Mouse (Mus musculus) hindbrain, embryonic 15.5 days (tissue): ENCODE data around the gene G3bp2. TPM values are rescaled to one million over a fixed set of nuclear protein-coding genes. Genes with fewer than 3 reads are reported as not detected.
A peak's percentile ranks its signal among the peaks of the same experiment; 100 is the strongest.
"Not testable (repeated sequence)": the region's sequence is repeated elsewhere in the genome, so short reads cannot be mapped to it uniquely, and the experiment has no call there.

Source experiments
- ATAC-seq: fragments of 200-750 bp; cut with Nextera tagmentation; 2 replicates; pipeline ENCODE4 v1.8.0; 2017; ENCODE audit warnings: low read depth, moderate number of reproducible peaks, moderate TSS enrichment; ENCODE audit not compliant: low FRiP score
- H3K27ac ChIP-seq: fragments of 300-500 bp; sonication (generic); replicated peaks from 2 replicates; pipeline ENCODE4 v1.5.1; 2015; ENCODE audit warnings: mild to moderate bottlenecking, inconsistent platforms
- H3K27me3 ChIP-seq: fragments of 300-500 bp; sonication (generic); 2 replicates; pipeline ENCODE4 v1.6.1; 2015; ENCODE audit warnings: control low read depth, inconsistent platforms
- H3K36me3 ChIP-seq: fragments of 300-500 bp; sonication (generic); 2 replicates; pipeline ENCODE4 v1.6.1; 2015; ENCODE audit warnings: control low read depth, inconsistent platforms
- H3K4me1 ChIP-seq: fragments of 300-500 bp; sonication (generic); replicated peaks from 2 replicates; pipeline ENCODE4 v1.6.1; 2015; ENCODE audit warnings: control low read depth, inconsistent platforms
- H3K4me2 ChIP-seq: fragments of 300-500 bp; sonication (generic); 2 replicates; pipeline ENCODE4 v1.6.1; 2015; ENCODE audit warnings: moderate library complexity, mild to moderate bottlenecking, inconsistent platforms
- H3K4me3 ChIP-seq: fragments of 300-500 bp; sonication (generic); 2 replicates; pipeline ENCODE4 v1.5.1; 2015; ENCODE audit warnings: mild to moderate bottlenecking, inconsistent platforms
- H3K9ac ChIP-seq: fragments of 300-500 bp; sonication (generic); 2 replicates; pipeline ENCODE4 v1.6.1; 2015; ENCODE audit warnings: inconsistent platforms
- H3K9me3 ChIP-seq: fragments of 300-500 bp; sonication (generic); 2 replicates; pipeline ENCODE4 v1.6.1; 2016; ENCODE audit warnings: control low read depth, inconsistent platforms
- WGBS: fragments of 180-500 bp; shearing (Covaris S2); methylation state at CpG from one replicate; pipeline ENCODE4 v1.1.7; 2015; 5-methylcytosine and 5-hydroxymethylcytosine counted together
- polyA plus RNA-seq: library from polyadenylated mRNA; unstranded; fragments of >200 nt; fragmentation: Nextera tagmentation; extraction: Ambion mirVana; gene quantifications from 2 replicates; pipeline ENCODE4 v1.2.1, GENCODE M21; 2015

G3bp2 gene
- 325 and 337 TPM in 2 replicates for polyA plus RNA-seq

GRCm38 (mm10) chr5:92083417-92084038 is at the start of gene G3bp2:
Gene G3bp2 (minus strand): TSS chr5:92083719.
- H3K36me3 ChIP-seq = no peaks in the 10 kb centered on the region
- H3K4me1 ChIP-seq = peaks cover 37% of the 10 kb centered on the region
- peak; percentile 99 for ATAC-seq
- H3K27me3 ChIP-seq = no peaks in the 10 kb centered on the region
- peak within 1 kb of the TSS; percentile 98 for H3K27ac ChIP-seq
- under 1% methylated on average over 63 of the region's 65 CpGs for WGBS
- H3K9ac ChIP-seq = peak within 1 kb of the TSS; percentile 99
- H3K4me3 ChIP-seq = peak within 1 kb of the TSS; percentile 99
- H3K4me2 ChIP-seq = peak within 1 kb of the TSS; percentile 61
- H3K9me3 ChIP-seq = no peaks in the 10 kb centered on the region

- not testable (repeated sequence) for H3K36me3 ChIP-seq, H3K4me2 ChIP-seq, H3K4me3 ChIP-seq, ATAC-seq, H3K9me3 ChIP-seq, H3K9ac ChIP-seq, H3K27ac ChIP-seq, H3K27me3 ChIP-seq
- 77% methylated on average over 4 of the region's 4 CpGs for WGBS
- H3K4me1 ChIP-seq = peaks cover 17% of the 10 kb centered on the region
Observed at GRCm38 (mm10) chr5:92133006-92133405, 49.5 kb upstream of the G3bp2 start.

DNA sequence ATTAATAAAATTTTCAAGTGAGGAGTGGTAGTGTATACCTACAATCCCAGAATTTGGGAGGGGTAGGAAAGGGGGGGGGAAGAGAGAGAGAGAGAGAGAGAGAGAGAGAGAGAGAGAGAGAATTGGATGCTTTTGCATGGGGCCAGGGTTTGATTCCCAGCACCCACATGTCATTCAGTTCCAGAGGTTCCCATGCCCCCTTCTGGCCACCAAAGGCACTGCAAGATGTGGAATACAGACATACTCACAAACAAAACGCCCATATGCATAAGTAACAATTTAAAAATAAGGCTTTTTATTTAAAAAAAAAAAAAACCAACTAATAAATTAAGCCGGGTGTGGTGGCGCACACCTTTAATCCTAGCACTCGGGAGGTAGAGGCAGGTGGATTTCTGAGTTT is 48.6 kb upstream of the G3bp2 start:
- Histone ChIP-seq H3K27me3 (no peaks in the 10 kb centered on the region), H3K36me3 (no peaks in the 10 kb centered on the region), H3K4me3 (no peak overlapping the region), H3K4me1 (peaks cover 17% of the 10 kb centered on the region), H3K4me2 (no peak overlapping the region), H3K9ac (no peak overlapping the region), H3K9me3 (no peaks in the 10 kb centered on the region), H3K27ac (no peak overlapping the region)
- 94% methylated on average over 4 of the region's 4 CpGs for WGBS
- no peak for ATAC-seq

DNA sequence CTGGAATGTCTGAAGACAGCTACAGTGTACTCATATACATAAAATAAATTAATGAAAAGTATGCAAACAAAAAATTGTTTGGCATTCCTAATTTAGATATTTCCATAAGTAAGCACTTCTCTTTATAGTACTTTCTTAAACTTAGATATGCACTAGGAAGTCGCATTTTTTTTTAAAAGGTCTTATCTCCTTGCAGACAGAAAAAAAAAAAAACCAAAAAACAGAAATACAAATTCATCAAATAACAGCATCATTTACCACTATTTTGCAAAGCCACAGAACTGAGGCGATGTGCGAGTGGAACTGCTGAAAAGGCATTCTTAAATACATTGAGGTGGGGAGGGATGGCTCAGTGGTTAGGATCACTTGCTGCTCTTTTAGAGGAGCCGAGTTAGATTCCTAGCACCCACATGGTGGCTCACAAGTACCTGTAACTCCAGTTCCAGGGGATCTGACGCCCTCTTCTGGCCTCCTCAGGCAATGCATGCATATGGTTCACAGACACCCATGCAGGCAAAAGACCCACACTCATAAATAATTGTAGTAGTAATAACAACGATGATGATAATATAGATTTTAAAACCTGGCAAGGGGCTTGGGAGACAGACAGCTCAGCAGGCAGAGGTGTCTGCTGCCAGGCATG is 46.6 kb upstream of the G3bp2 start:
- Histone ChIP-seq H3K27me3 (no peaks in the 10 kb centered on the region), H3K9ac (no peak overlapping the region), H3K9me3 (no peaks in the 10 kb centered on the region), H3K4me1 (no peaks in the 10 kb centered on the region), H3K27ac (no peak overlapping the region), H3K4me3 (no peak overlapping the region), H3K36me3 (no peaks in the 10 kb centered on the region), H3K4me2 (no peak overlapping the region)
- ATAC-seq = no peak
- WGBS = 92% methylated on average over 6 of the region's 6 CpGs

DNA sequence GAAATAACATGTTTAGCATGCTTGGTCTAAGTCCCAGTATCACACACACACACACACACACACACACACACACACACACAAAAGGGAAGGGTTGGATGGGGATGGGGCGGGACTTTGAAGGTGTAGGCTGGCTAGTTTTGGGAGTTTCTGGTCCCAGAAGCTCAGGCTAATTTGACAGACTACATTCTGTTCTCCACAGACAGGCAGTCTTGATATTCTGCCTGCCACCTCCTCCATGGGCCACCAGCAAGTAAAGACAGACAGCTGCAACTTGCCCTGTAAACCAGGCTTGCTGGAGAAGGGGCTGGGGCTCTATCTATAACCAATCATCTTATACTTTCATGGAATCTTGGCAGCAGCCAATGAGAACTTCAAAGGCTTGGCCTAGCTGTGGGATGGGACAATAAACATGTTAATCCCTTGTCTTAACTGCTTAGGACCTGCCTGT is 45.8 kb upstream of the G3bp2 start:
- WGBS = 90% methylated on average over 1 of the region's 1 CpGs
- Histone ChIP-seq H3K36me3 (0 out of 2 replicates have a peak, but pooled peaks cover 2% of the 10 kb centered on the region), H3K9ac (no peak overlapping the region), H3K27me3 (no peaks in the 10 kb centered on the region), H3K4me3 (no peak overlapping the region), H3K27ac (no peak overlapping the region), H3K4me1 (no peaks in the 10 kb centered on the region), H3K4me2 (no peak overlapping the region), H3K9me3 (no peaks in the 10 kb centered on the region)
- no peak for ATAC-seq

DNA sequence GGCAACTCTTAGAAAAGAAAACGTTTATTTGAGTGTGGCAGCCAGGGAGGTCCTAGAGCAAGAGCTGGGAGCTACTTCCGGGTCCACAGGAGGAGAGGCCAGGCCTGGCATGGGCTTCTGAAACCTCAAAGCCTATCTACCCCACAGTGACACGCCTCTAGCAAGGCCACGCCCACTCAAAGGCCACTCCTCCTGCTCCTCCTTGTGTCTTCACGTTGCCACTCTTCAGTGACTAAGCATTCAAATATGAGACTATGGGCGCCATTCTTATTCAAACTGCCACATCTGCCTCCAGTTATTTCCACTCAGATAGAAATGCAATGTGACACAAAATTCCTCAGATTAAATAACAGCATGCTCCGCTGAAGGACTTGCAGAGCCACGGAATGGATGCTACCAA is 45.1 kb upstream of the G3bp2 start:
- Histone ChIP-seq H3K4me1 (no peaks in the 10 kb centered on the region), H3K9ac (no peak overlapping the region), H3K4me2 (no peak overlapping the region), H3K9me3 (no peaks in the 10 kb centered on the region), H3K4me3 (no peak overlapping the region), H3K27me3 (no peaks in the 10 kb centered on the region), H3K36me3 (0 out of 2 replicates have a peak, but pooled peaks cover 2% of the 10 kb centered on the region), H3K27ac (0 out of 2 replicates have a peak overlapping the region, but pooled peaks have one; percentile 15)
- 19% methylated on average over 8 of the region's 8 CpGs for WGBS
- no peak for ATAC-seq

- 91% methylated on average over 10 of the region's 10 CpGs for WGBS
- no peak for ATAC-seq
- 0 out of 2 replicates have a peak, but pooled peaks cover 2% of the 10 kb centered on the region for H3K36me3 ChIP-seq
- no peaks in the 10 kb centered on the region for H3K9me3 ChIP-seq
- H3K9ac ChIP-seq = no peak overlapping the region
- no peak overlapping the region for H3K4me2 ChIP-seq
- no peak overlapping the region for H3K27ac ChIP-seq
- H3K27me3 ChIP-seq = no peaks in the 10 kb centered on the region
- no peak overlapping the region for H3K4me3 ChIP-seq
- H3K4me1 ChIP-seq = no peaks in the 10 kb centered on the region
Observed at GRCm38 (mm10) chr5:92127751-92128150, 44.2 kb upstream of the G3bp2 start.

DNA sequence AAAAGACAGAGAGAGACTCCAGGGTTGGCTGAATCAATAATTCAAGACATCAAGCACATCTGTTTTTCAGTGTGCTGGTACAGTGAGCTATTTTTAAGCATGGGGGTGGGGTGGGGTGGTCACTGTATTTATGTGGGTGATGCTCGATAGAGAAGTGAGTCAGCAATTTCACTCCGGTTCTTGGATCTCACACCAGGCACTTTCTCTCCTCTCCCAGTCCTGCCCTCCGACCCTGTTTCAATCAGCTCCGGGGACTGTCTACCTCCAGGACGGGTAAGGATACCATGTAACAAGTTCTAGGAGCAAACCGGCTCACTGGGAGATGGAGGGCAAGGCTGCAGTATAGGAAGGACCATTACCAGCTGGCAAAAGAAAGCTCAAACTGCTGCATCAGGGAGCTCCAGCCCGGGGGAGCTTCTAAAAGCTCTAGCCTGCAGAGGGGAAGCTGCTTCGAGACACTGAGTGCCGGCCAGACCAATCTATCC is 43.7 kb upstream of the G3bp2 start:
- H3K4me1 ChIP-seq = no peaks in the 10 kb centered on the region
- no peak overlapping the region for H3K9ac ChIP-seq
- H3K4me3 ChIP-seq = no peak overlapping the region
- no peaks in the 10 kb centered on the region for H3K9me3 ChIP-seq
- 72% methylated on average over 9 of the region's 9 CpGs for WGBS
- H3K27ac ChIP-seq = no peak overlapping the region
- H3K4me2 ChIP-seq = no peak overlapping the region
- ATAC-seq = 0 out of 2 replicates have a peak, but pooled peaks have one; percentile 23
- 0 out of 2 replicates have a peak, but pooled peaks cover 2% of the 10 kb centered on the region for H3K36me3 ChIP-seq
- no peaks in the 10 kb centered on the region for H3K27me3 ChIP-seq

- no peaks in the 10 kb centered on the region for H3K9me3 ChIP-seq
- no peak overlapping the region for H3K4me3 ChIP-seq
- no peak overlapping the region for H3K9ac ChIP-seq
- no peak overlapping the region for H3K27ac ChIP-seq
- WGBS = 77% methylated on average over 3 of the region's 3 CpGs
- ATAC-seq = no peak
- no peaks in the 10 kb centered on the region for H3K27me3 ChIP-seq
- 0 out of 2 replicates have a peak, but pooled peaks cover 2% of the 10 kb centered on the region for H3K36me3 ChIP-seq
- no peak overlapping the region for H3K4me2 ChIP-seq
- H3K4me1 ChIP-seq = no peaks in the 10 kb centered on the region
Observed at GRCm38 (mm10) chr5:92125446-92125845, 41.9 kb upstream of the G3bp2 start.

DNA sequence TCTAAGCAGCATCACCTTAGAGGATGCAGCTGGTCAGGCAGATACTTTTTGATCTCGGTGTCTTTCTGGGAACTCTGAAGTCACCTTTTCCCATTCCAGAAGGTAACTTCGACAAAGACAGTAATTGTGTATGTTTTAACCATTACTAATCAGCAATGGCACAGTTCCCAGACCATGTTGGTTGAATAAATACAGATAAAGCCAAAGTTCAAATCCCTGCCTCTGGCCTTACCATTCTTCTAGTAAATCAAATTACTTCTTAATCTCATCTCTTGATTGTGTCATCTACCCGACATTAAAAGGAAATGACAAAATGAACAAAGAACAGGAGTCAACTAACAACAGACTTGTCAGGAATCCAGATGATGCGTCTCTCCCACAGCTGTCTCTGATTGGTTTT is 38.1 kb upstream of the G3bp2 start:
- no peaks in the 10 kb centered on the region for H3K9me3 ChIP-seq
- no peak overlapping the region for H3K9ac ChIP-seq
- H3K36me3 ChIP-seq = 0 out of 2 replicates have a peak, but pooled peaks cover 2% of the 10 kb centered on the region
- H3K4me1 ChIP-seq = no peaks in the 10 kb centered on the region
- WGBS = 81% methylated on average over 4 of the region's 4 CpGs
- H3K27ac ChIP-seq = no peak overlapping the region
- ATAC-seq = no peak
- H3K4me2 ChIP-seq = no peak overlapping the region
- no peaks in the 10 kb centered on the region for H3K27me3 ChIP-seq
- H3K4me3 ChIP-seq = no peak overlapping the region

DNA sequence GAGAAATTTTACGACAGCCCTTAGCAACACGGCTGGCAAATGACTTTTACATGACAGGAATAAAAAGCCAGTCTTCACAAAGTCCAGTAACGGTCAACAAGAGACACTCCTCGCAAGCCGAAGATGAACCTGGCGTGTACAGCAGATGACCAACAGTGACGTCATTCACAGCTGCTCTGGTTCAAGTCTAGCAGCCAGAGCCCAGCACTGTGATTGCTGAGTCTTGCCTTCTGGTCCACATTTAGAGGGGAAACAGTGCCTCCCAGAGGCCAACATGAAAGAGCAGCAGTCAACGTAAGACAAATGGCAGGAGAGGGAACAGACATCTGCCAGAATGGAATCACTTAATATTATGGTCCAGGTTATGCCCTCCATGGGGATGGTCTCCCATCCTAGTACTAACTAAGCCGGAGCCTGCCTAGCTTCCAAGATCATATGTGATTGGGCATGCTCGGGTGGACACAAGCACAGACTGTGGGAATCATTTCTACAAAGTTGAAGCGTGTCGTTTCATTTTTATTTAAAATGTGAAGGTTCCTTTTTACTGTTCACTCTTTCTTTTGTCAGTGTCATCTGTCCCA is 34.4 kb upstream of the G3bp2 start:
- ATAC-seq = peak; percentile 68; the same call in 1 of the 2 replicates

GRCm38 (mm10) chr5:92114939-92115338 is 31.4 kb upstream of the G3bp2 start:
- Histone ChIP-seq H3K27ac (no peak overlapping the region), H3K9ac (no peak overlapping the region), H3K36me3 (no peaks in the 10 kb centered on the region), H3K4me3 (no peak overlapping the region), H3K27me3 (no peaks in the 10 kb centered on the region), H3K9me3 (no peaks in the 10 kb centered on the region), H3K4me2 (no peak overlapping the region), H3K4me1 (peaks cover 5% of the 10 kb centered on the region)
- WGBS = 94% methylated on average over 2 of the region's 2 CpGs
- ATAC-seq = no peak

More for the DNA sequence above, 34.4 kb upstream of the G3bp2 start:
- H3K27me3 ChIP-seq = no peaks in the 10 kb centered on the region
- H3K4me1 ChIP-seq = peaks cover under 1% of the 10 kb centered on the region
- WGBS = 55% methylated on average over 12 of the region's 12 CpGs
- H3K4me2 ChIP-seq = no peak overlapping the region
- no peak overlapping the region for H3K27ac ChIP-seq
- no peaks in the 10 kb centered on the region for H3K36me3 ChIP-seq
- no peak overlapping the region for H3K9ac ChIP-seq
- H3K4me3 ChIP-seq = no peak overlapping the region
- no peaks in the 10 kb centered on the region for H3K9me3 ChIP-seq
